Mouse (Mus musculus): ENCODE measurements around the gene Whrn.

DNA sequence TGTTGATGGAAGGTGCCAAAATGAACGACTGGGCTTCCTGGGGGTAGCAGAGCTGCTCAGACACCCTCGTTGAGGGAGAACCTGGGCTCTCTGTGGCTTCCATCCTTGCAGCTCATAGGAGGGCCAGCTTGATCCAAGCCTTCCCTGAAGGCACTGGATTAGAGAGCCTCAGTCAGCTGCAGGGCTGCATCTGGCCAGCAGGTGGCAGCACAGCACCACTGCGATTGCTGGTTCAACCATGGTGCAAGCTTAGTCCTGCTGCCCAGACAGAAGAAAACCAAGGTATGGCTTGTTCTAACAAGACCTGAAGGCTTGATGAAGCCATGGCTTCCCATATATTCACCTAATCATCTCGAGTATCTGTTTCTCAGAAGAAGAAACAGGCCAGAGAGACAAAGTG is 127.2 kb downstream of the Whrn start:
- TF ChIP-seq CTCF (IDR thresholded peaks at IDR 0.05; ENCODE audit: control insufficient read depth, insufficient read depth, insufficient replicate concordance, low read depth, low read length) (peak; percentile 99), POLR2A (IDR thresholded peaks at IDR 0.05; ENCODE audit: control insufficient read depth, low read depth, low read length) (no peak)
